Mouse (Mus musculus): ENCODE measurements around the gene Foxr1. TPM values are rescaled to one million over a fixed set of nuclear protein-coding genes. Genes with fewer than 3 reads are reported as not detected.
A peak's percentile ranks its signal among the peaks of the same experiment; 100 is the strongest.
"Not testable (repeated sequence)": the region's sequence is repeated elsewhere in the genome, so short reads cannot be mapped to it uniquely, and the experiment has no call there.

The Foxr1 gene
- total RNA-seq, 1 experiment from 2014 or later: not detected

GRCm38 (mm10) chr9:44417156-44417891, 23.6 kb downstream of the Foxr1 start:
- no peak for DNase-seq

GRCm38 (mm10) chr9:44412781-44413180, 28.2 kb downstream of the Foxr1 start:
- no peak for DNase-seq

- DNase-seq: no peak
Observed at GRCm38 (mm10) chr9:44412306-44412705, 28.6 kb downstream of the Foxr1 start.

GRCm38 (mm10) chr9:44411601-44412130, 29.3 kb downstream of the Foxr1 start:
- DNase-seq: no peak

GRCm38 (mm10) chr9:44410647-44411336, 30.1 kb downstream of the Foxr1 start:
- no peak for DNase-seq

GRCm38 (mm10) chr9:44408693-44409092, 32.2 kb downstream of the Foxr1 start:
- not testable (repeated sequence) for DNase-seq

- no peak for DNase-seq
Observed at GRCm38 (mm10) chr9:44407752-44408097, 33.2 kb downstream of the Foxr1 start.

GRCm38 (mm10) chr9:44406906-44407751, 33.8 kb downstream of the Foxr1 start, which contains the start of the genes Rps25 and Trappc4:
Rps25 (plus strand) TSS chr9:44407139.
Trappc4 (minus strand) TSS chr9:44407600.
- DNase-seq: peak; percentile 96

GRCm38 (mm10) chr9:44405011-44405410, 35.9 kb downstream of the Foxr1 start:
- no peak for DNase-seq

- peak; percentile 55 for DNase-seq
Observed at GRCm38 (mm10) chr9:44401081-44401480, 39.9 kb downstream of the Foxr1 start.

GRCm38 (mm10) chr9:44399795-44400114, 41.2 kb downstream of the Foxr1 start:
- no peak for DNase-seq

GRCm38 (mm10) chr9:44399114-44399794, 41.7 kb downstream of the Foxr1 start:
- DNase-seq: no peak

GRCm38 (mm10) chr9:44398551-44398950, 42.4 kb downstream of the Foxr1 start:
- no peak for DNase-seq

GRCm38 (mm10) chr9:44398087-44398486, 42.8 kb downstream of the Foxr1 start:
- DNase-seq: no peak

- peak; percentile 99 for DNase-seq
Observed at GRCm38 (mm10) chr9:44396684-44397411, 44.1 kb downstream of the Foxr1 start, which contains the start of gene Slc37a4. Slc37a4 (plus strand) TSS chr9:44396852.

GRCm38 (mm10) chr9:44391466-44391865, 49.5 kb downstream of the Foxr1 start:
- peak; percentile 88 for DNase-seq

GRCm38 (mm10) chr9:44389273-44389672, 51.7 kb downstream of the Foxr1 start:
- DNase-seq: peak; percentile 70

GRCm38 (mm10) chr9:44387221-44387620, 53.7 kb downstream of the Foxr1 start:
- no peak for DNase-seq

GRCm38 (mm10) chr9:44384596-44384995, 56.3 kb downstream of the Foxr1 start:
- no peak for DNase-seq

Measured in adrenal gland, postnatal 14 days (tissue).